Mouse (Mus musculus): ENCODE results near the gene Cntn5. TPM values are rescaled to one million over a fixed set of nuclear protein-coding genes. Genes with fewer than 3 reads are reported as not detected.

Cntn5 gene
- polyA plus RNA-seq, 1 experiment = 1.6 TPM

DNA sequence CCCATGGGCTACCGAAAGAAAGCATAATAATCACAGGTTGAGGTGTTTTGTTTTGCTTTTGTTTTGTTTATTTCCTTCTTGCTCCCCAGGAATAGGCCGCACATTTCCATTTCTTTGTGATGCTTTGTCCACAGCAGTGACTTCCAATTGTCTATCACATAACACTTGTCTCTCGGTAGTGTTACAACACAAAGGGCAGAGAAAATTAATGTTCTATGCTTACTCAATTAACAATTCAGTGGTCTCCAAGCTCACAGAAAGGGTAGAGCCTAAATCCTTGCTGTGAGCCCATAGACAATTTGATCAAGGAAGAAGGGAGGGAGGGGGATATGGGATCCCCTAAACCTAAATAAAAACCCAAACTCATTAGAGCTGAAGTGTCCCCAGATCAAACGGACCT is 671.2 kb downstream of the Cntn5 start:
- no peak overlapping the region for H3K4me3 ChIP-seq (replicated peaks; ENCODE audit: insufficient read depth, low read depth, low read length)
- DNase-seq = no peak
- no peaks in the 10 kb centered on the region for H3K4me1 ChIP-seq (ENCODE audit: control insufficient read depth, insufficient read depth, low read length)
- no peak overlapping the region for H3K27ac ChIP-seq (ENCODE audit: insufficient read depth, low read length)
- H3K27me3 ChIP-seq (ENCODE audit: control insufficient read depth, insufficient read depth, low read length) = no peaks in the 10 kb centered on the region
- WGBS = 88% methylated on average over 4 of the region's 4 CpGs
- TF ChIP-seq POLR2A (IDR thresholded peaks at IDR 0.05; ENCODE audit: borderline replicate concordance, insufficient read depth, low read length) = no peak
- TF ChIP-seq CTCF (IDR thresholded peaks at IDR 0.05; ENCODE audit: borderline replicate concordance, insufficient read depth, low read depth, low read length) = no peak

DNA sequence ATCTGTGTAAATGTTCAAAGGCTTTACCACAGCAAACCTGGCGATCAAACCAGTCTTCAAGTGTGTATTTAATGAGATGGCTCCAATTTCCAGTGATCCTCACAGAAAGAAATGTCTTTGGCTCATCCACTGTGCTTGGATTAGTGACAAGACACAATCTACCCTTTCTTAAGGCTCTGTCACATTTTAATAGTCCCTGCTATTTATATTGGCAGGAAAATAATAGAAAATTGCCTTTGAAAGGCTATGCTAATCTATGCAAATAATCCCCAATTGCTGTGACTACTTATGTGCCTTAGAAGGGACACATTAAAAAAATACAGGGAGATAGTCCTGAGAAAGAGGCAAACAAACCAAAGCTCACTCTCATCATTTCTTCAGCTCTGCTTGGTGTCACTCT is 672.5 kb downstream of the Cntn5 start:
- WGBS = 86% methylated on average over 1 of the region's 1 CpGs
- Histone ChIP-seq H3K27me3 (ENCODE audit: control insufficient read depth, insufficient read depth, low read length) (no peaks in the 10 kb centered on the region), H3K4me1 (ENCODE audit: control insufficient read depth, insufficient read depth, low read length) (no peaks in the 10 kb centered on the region), H3K4me3 (replicated peaks; ENCODE audit: insufficient read depth, low read depth, low read length) (no peak overlapping the region), H3K27ac (ENCODE audit: insufficient read depth, low read length) (no peak overlapping the region)
- TF ChIP-seq CTCF (IDR thresholded peaks at IDR 0.05; ENCODE audit: borderline replicate concordance, insufficient read depth, low read depth, low read length) = no peak
- TF ChIP-seq POLR2A (IDR thresholded peaks at IDR 0.05; ENCODE audit: borderline replicate concordance, insufficient read depth, low read length) = no peak
- no peak for DNase-seq

DNA sequence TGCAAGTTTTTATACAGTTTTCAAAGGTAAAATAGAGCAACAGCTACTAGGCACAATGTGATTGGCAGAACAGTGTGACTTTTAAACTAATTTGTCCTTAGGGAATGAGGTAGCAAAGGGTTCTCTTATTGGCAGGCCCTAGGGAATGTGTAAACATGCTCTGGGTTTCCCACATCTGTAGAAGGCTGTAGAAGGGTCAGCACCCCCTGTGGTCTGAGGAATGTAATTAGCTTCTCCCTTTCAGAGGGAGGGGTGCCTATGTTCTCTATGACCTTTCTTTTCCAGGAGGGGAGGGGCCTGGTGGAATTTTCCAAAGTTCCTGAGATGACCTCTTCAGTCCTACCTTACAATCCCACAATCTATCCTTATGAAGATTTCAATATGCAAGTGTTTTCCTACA is 673.6 kb downstream of the Cntn5 start:
- peaks cover 4% of the 10 kb centered on the region; the same call in 1 of the 2 replicates for H3K4me1 ChIP-seq (ENCODE audit: control insufficient read depth, insufficient read depth, low read length)
- TF ChIP-seq POLR2A (IDR thresholded peaks at IDR 0.05; ENCODE audit: borderline replicate concordance, insufficient read depth, low read length) = no peak
- no peak for TF ChIP-seq CTCF (IDR thresholded peaks at IDR 0.05; ENCODE audit: borderline replicate concordance, insufficient read depth, low read depth, low read length)
- no peaks in the 10 kb centered on the region for H3K27me3 ChIP-seq (ENCODE audit: control insufficient read depth, insufficient read depth, low read length)
- H3K27ac ChIP-seq (ENCODE audit: insufficient read depth, low read length) = no peak overlapping the region
- DNase-seq = no peak
- no peak overlapping the region for H3K4me3 ChIP-seq (replicated peaks; ENCODE audit: insufficient read depth, low read depth, low read length)

DNA sequence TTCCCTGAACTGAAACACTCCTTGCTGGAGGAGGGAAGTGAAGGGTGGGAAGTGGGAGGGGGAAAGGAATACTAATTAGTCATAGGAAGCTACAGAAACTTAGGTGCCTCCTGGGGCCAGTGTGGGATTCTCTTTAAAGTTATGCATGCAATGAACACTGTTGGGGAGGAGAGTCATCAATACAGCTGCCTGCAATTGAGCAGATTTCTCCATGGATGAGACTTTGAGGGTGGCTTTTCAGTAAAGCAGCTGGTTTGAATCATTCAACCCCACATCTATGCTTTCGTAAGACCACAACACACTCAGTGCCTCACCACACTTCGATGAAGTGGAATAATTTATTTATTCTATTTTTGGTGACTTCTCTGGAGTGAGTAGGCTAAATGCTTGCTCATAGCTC is 674.9 kb downstream of the Cntn5 start:
- WGBS = 73% methylated on average over 2 of the region's 2 CpGs
- no peaks in the 10 kb centered on the region for H3K27me3 ChIP-seq (ENCODE audit: control insufficient read depth, insufficient read depth, low read length)
- H3K27ac ChIP-seq (ENCODE audit: insufficient read depth, low read length) = no peak overlapping the region
- TF ChIP-seq CTCF (IDR thresholded peaks at IDR 0.05; ENCODE audit: borderline replicate concordance, insufficient read depth, low read depth, low read length) (no peak), POLR2A (IDR thresholded peaks at IDR 0.05; ENCODE audit: borderline replicate concordance, insufficient read depth, low read length) (no peak)
- no peak overlapping the region for H3K4me3 ChIP-seq (replicated peaks; ENCODE audit: insufficient read depth, low read depth, low read length)
- H3K4me1 ChIP-seq (ENCODE audit: control insufficient read depth, insufficient read depth, low read length) = peaks cover 4% of the 10 kb centered on the region; the same call in 1 of the 2 replicates
- DNase-seq = no peak

DNA sequence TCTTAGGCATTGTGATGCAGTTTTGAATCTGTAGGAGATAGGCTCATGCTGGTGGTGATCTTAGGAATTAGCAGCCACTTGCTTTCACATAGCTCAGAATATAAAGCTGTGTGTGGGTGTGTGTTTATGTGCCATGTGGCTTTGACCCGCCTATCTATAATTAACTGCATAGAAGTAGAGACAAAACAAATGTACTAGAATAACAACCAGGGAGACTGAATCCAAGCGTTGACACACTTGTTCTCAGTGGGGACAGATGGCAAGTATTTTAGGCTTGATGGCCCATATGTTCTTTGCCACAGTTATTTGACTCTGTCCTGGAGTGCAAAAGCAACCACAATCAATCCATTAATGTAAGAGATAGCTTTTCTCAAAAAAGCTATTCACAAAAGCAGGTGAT is 678.6 kb downstream of the Cntn5 start:
- Histone ChIP-seq H3K4me3 (replicated peaks; ENCODE audit: insufficient read depth, low read depth, low read length) (no peak overlapping the region), H3K4me1 (ENCODE audit: control insufficient read depth, insufficient read depth, low read length) (peaks cover 4% of the 10 kb centered on the region; the same call in 1 of the 2 replicates), H3K27ac (ENCODE audit: insufficient read depth, low read length) (no peak overlapping the region), H3K27me3 (ENCODE audit: control insufficient read depth, insufficient read depth, low read length) (no peaks in the 10 kb centered on the region)
- DNase-seq = peak; percentile 52 to 89
- 5% methylated on average over 2 of the region's 2 CpGs for WGBS
- TF ChIP-seq POLR2A (IDR thresholded peaks at IDR 0.05; ENCODE audit: borderline replicate concordance, insufficient read depth, low read length) (no peak), CTCF (IDR thresholded peaks at IDR 0.05; ENCODE audit: borderline replicate concordance, insufficient read depth, low read depth, low read length) (no peak)

DNA sequence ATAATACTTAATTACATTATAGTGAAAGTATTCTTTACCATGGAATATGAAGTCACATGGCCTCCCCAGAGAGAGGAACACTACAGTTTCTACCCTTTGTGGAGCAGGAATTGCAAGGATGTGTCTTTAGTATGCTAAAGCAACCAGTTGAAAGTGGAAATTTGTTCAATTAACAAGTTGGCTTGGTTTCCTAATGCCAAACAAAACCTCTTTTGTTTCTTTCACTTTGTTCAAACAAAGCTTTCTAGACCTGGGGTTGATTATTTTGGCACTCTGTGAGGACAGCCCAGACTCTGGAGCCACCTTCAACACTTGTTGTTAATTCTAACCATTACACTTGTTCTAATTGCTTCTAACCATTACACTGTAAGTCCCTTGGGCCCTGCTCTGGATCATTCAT is 718.5 kb downstream of the Cntn5 start:
- no peak for TF ChIP-seq CTCF (IDR thresholded peaks at IDR 0.05; ENCODE audit: borderline replicate concordance, insufficient read depth, low read depth, low read length)
- TF ChIP-seq POLR2A (IDR thresholded peaks at IDR 0.05; ENCODE audit: borderline replicate concordance, insufficient read depth, low read length) = no peak
- Histone ChIP-seq H3K4me1 (ENCODE audit: control insufficient read depth, insufficient read depth, low read length) (no peaks in the 10 kb centered on the region), H3K27ac (ENCODE audit: insufficient read depth, low read length) (no peak overlapping the region), H3K4me3 (replicated peaks; ENCODE audit: insufficient read depth, low read depth, low read length) (no peak overlapping the region), H3K27me3 (ENCODE audit: control insufficient read depth, insufficient read depth, low read length) (no peaks in the 10 kb centered on the region)
- no peak for DNase-seq

DNA sequence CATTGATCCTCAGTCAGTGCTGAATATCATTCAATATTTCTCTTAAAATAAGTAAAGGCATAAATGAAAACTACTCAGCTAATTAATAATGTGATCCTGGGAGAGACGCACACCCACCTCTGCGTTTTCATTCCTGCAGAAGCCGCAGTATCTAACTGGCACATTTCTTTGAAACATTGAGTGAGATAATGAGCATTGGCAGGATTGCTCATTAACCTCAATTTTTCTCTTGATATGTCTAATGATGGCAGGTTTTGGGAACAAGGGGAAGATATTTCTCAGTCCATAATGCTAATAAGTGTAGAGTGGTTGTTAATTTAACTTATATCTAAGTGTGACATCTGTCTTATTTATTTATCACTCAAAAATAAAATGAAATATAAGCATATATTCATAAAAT is 734.0 kb downstream of the Cntn5 start:
- Histone ChIP-seq H3K27ac (ENCODE audit: insufficient read depth, low read length) (no peak overlapping the region), H3K4me1 (ENCODE audit: control insufficient read depth, insufficient read depth, low read length) (no peaks in the 10 kb centered on the region), H3K27me3 (ENCODE audit: control insufficient read depth, insufficient read depth, low read length) (no peaks in the 10 kb centered on the region), H3K4me3 (replicated peaks; ENCODE audit: insufficient read depth, low read depth, low read length) (no peak overlapping the region)
- TF ChIP-seq POLR2A (IDR thresholded peaks at IDR 0.05; ENCODE audit: borderline replicate concordance, insufficient read depth, low read length) = no peak
- TF ChIP-seq CTCF (IDR thresholded peaks at IDR 0.05; ENCODE audit: borderline replicate concordance, insufficient read depth, low read depth, low read length) = no peak
- no peak for DNase-seq
- WGBS = 86% methylated on average over 3 of the region's 3 CpGs

DNA sequence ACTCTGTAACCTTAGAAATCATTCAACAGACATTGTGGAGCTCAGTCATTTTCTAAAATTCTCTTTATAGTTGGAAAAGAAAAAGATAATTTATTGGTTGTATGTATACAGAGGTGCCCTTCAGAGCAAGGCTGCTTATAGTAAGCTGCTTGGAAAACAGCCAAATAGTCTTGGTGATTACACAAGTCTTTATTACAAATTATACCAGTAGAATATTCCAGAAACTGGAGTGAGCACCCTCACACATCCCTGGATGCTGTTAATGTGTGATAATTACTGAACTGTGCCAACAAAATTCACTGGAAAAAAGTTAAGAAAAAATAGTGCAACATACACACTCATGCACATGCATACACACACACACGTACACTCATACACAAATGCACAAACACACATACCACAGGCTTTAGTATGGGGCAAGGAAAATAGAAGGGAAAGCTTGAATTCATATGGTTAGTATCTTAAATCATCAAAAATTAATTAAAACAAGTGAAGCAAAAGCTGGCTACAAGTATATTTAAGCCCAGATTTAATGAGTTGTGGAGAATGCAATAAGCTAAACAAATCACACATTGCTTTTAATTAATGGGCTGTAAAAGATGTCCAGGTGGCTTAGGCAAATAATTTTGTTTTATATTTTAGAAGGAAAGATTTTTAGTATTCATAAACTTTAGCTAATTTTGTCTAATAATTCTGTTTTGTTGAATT is 783.1 kb downstream of the Cntn5 start:
- no peak for TF ChIP-seq POLR2A (IDR thresholded peaks at IDR 0.05; ENCODE audit: borderline replicate concordance, insufficient read depth, low read length)
- no peak for TF ChIP-seq CTCF (IDR thresholded peaks at IDR 0.05; ENCODE audit: borderline replicate concordance, insufficient read depth, low read depth, low read length)
- Histone ChIP-seq H3K4me1 (ENCODE audit: control insufficient read depth, insufficient read depth, low read length) (no peaks in the 10 kb centered on the region), H3K4me3 (replicated peaks; ENCODE audit: insufficient read depth, low read depth, low read length) (no peak overlapping the region), H3K27ac (ENCODE audit: insufficient read depth, low read length) (no peak overlapping the region), H3K27me3 (ENCODE audit: control insufficient read depth, insufficient read depth, low read length) (no peaks in the 10 kb centered on the region)
- no peak for DNase-seq
- WGBS = 95% methylated on average over 1 of the region's 1 CpGs

Data from cerebellum, adult 2 months (tissue).